Mouse (Mus musculus): ENCODE data around the gene Flii. TPM values are rescaled to one million over a fixed set of nuclear protein-coding genes. Genes with fewer than 3 reads are reported as not detected.

Gene Flii
- polyA plus RNA-seq, 1 experiment from 2014 or later = 27.8 TPM

GRCm38 (mm10) chr11:60715833-60716232 is 11.2 kb downstream of the Flii start:
- no peak overlapping the region for H3K27ac ChIP-seq (replicated peaks)
- no peak for ATAC-seq (ENCODE audit: insufficient read depth)
- H3K9ac ChIP-seq = no peak overlapping the region
- H3K4me3 ChIP-seq (replicated peaks) = no peak overlapping the region
- H3K36me3 ChIP-seq (replicated peaks) = peaks cover 96% of the 10 kb centered on the region
- H3K27me3 ChIP-seq = no peaks in the 10 kb centered on the region
- WGBS (ENCODE audit: insufficient replicate concordance) = 81% methylated on average over 5 of the region's 5 CpGs
- peaks cover 6% of the 10 kb centered on the region; the same call in 1 of the 2 replicates for H3K4me1 ChIP-seq (replicated peaks)
- H3K9me3 ChIP-seq (replicated peaks) = no peaks in the 10 kb centered on the region
- no peak overlapping the region for H3K4me2 ChIP-seq

GRCm38 (mm10) chr11:60712639-60713255 is 14.3 kb downstream of the Flii start:
- no peak overlapping the region for H3K4me2 ChIP-seq
- peaks cover 99% of the 10 kb centered on the region for H3K36me3 ChIP-seq (replicated peaks)
- H3K4me1 ChIP-seq (replicated peaks) = no peaks in the 10 kb centered on the region
- H3K4me3 ChIP-seq (replicated peaks) = no peak overlapping the region
- no peak for ATAC-seq (ENCODE audit: insufficient read depth)
- no peaks in the 10 kb centered on the region for H3K9me3 ChIP-seq (replicated peaks)
- WGBS (ENCODE audit: insufficient replicate concordance) = 83% methylated on average over 13 of the region's 13 CpGs
- H3K9ac ChIP-seq = no peak overlapping the region
- no peak overlapping the region for H3K27ac ChIP-seq (replicated peaks)
- no peaks in the 10 kb centered on the region for H3K27me3 ChIP-seq

- Histone ChIP-seq H3K4me2 (no peak overlapping the region), H3K4me3 (replicated peaks) (no peak overlapping the region), H3K9ac (no peak overlapping the region), H3K27ac (replicated peaks) (no peak overlapping the region), H3K36me3 (replicated peaks) (peaks cover 100% of the 10 kb centered on the region), H3K4me1 (replicated peaks) (no peaks in the 10 kb centered on the region), H3K9me3 (replicated peaks) (no peaks in the 10 kb centered on the region), H3K27me3 (no peaks in the 10 kb centered on the region)
- 88% methylated on average over 18 of the region's 18 CpGs for WGBS (ENCODE audit: insufficient replicate concordance)
- ATAC-seq (ENCODE audit: insufficient read depth) = no peak
Measured at GRCm38 (mm10) chr11:60712040-60712439, 15.0 kb downstream of the Flii start.

- Histone ChIP-seq H3K9me3 (replicated peaks) (no peaks in the 10 kb centered on the region), H3K36me3 (replicated peaks) (peaks cover 100% of the 10 kb centered on the region), H3K4me3 (replicated peaks) (no peak overlapping the region), H3K9ac (no peak overlapping the region), H3K27ac (replicated peaks) (no peak overlapping the region), H3K27me3 (no peaks in the 10 kb centered on the region), H3K4me1 (replicated peaks) (no peaks in the 10 kb centered on the region), H3K4me2 (no peak overlapping the region)
- no peak for ATAC-seq (ENCODE audit: insufficient read depth)
- WGBS (ENCODE audit: insufficient replicate concordance) = 86% methylated on average over 17 of the region's 17 CpGs
Measured at GRCm38 (mm10) chr11:60711218-60711617, 15.8 kb downstream of the Flii start.

GRCm38 (mm10) chr11:60709481-60710465 is 17.3 kb downstream of the Flii start:
- H3K4me1 ChIP-seq (replicated peaks) = no peaks in the 10 kb centered on the region
- no peak overlapping the region for H3K9ac ChIP-seq
- H3K27me3 ChIP-seq = no peaks in the 10 kb centered on the region
- WGBS (ENCODE audit: insufficient replicate concordance) = 86% methylated on average over 45 of the region's 45 CpGs
- no peak overlapping the region for H3K27ac ChIP-seq (replicated peaks)
- H3K36me3 ChIP-seq (replicated peaks) = peaks cover 94% of the 10 kb centered on the region
- ATAC-seq (ENCODE audit: insufficient read depth) = no peak
- no peak overlapping the region for H3K4me3 ChIP-seq (replicated peaks)
- no peak overlapping the region for H3K4me2 ChIP-seq
- no peaks in the 10 kb centered on the region for H3K9me3 ChIP-seq (replicated peaks)

- ATAC-seq (ENCODE audit: insufficient read depth) = no peak
- H3K36me3 ChIP-seq (replicated peaks) = peaks cover 89% of the 10 kb centered on the region
Measured at GRCm38 (mm10) chr11:60708631-60709030, 18.4 kb downstream of the Flii start.

GRCm38 (mm10) chr11:60707672-60708071 is 19.4 kb downstream of the Flii start:
- Histone ChIP-seq H3K4me2 (no peak overlapping the region), H3K4me3 (replicated peaks) (no peak overlapping the region), H3K4me1 (replicated peaks) (peaks cover 10% of the 10 kb centered on the region; the same call in 1 of the 2 replicates), H3K9me3 (replicated peaks) (no peaks in the 10 kb centered on the region), H3K36me3 (replicated peaks) (peaks cover 79% of the 10 kb centered on the region), H3K27ac (replicated peaks) (no peak overlapping the region), H3K27me3 (no peaks in the 10 kb centered on the region), H3K9ac (no peak overlapping the region)
- no peak for ATAC-seq (ENCODE audit: insufficient read depth)
- 56% methylated on average over 3 of the region's 3 CpGs for WGBS (ENCODE audit: insufficient replicate concordance)

More at GRCm38 (mm10) chr11:60708631-60709030, 18.4 kb downstream of the Flii start:
- 0 out of 2 replicates have a peak, but pooled peaks cover under 1% of the 10 kb centered on the region for H3K4me1 ChIP-seq (replicated peaks)
- no peaks in the 10 kb centered on the region for H3K9me3 ChIP-seq (replicated peaks)
- no peaks in the 10 kb centered on the region for H3K27me3 ChIP-seq
- H3K4me3 ChIP-seq (replicated peaks) = no peak overlapping the region
- no peak overlapping the region for H3K9ac ChIP-seq
- H3K4me2 ChIP-seq = no peak overlapping the region
- H3K27ac ChIP-seq (replicated peaks) = no peak overlapping the region
- 84% methylated on average over 10 of the region's 10 CpGs for whole genome bisulfite sequencing (ENCODE audit: insufficient replicate concordance)

GRCm38 (mm10) chr11:60706696-60707480 is 20.2 kb downstream of the Flii start:
- Histone ChIP-seq H3K9ac (no peak overlapping the region), H3K4me1 (replicated peaks) (peaks cover 16% of the 10 kb centered on the region), H3K36me3 (replicated peaks) (peaks cover 71% of the 10 kb centered on the region), H3K27ac (replicated peaks) (no peak overlapping the region), H3K27me3 (no peaks in the 10 kb centered on the region), H3K9me3 (replicated peaks) (no peaks in the 10 kb centered on the region), H3K4me2 (no peak overlapping the region), H3K4me3 (replicated peaks) (no peak overlapping the region)
- WGBS (ENCODE audit: insufficient replicate concordance) = 83% methylated on average over 14 of the region's 14 CpGs
- no peak for ATAC-seq (ENCODE audit: insufficient read depth)

GRCm38 (mm10) chr11:60706076-60706475 is 21.0 kb downstream of the Flii start:
- Histone ChIP-seq H3K9ac (no peak overlapping the region), H3K27ac (replicated peaks) (no peak overlapping the region), H3K36me3 (replicated peaks) (peaks cover 63% of the 10 kb centered on the region), H3K27me3 (no peaks in the 10 kb centered on the region), H3K4me3 (replicated peaks) (no peak overlapping the region), H3K4me2 (no peak overlapping the region), H3K4me1 (replicated peaks) (peaks cover 23% of the 10 kb centered on the region), H3K9me3 (replicated peaks) (no peaks in the 10 kb centered on the region)
- WGBS (ENCODE audit: insufficient replicate concordance) = 82% methylated on average over 7 of the region's 7 CpGs
- no peak for ATAC-seq (ENCODE audit: insufficient read depth)

- 81% methylated on average over 3 of the region's 3 CpGs for WGBS (ENCODE audit: insufficient replicate concordance)
- peaks cover 32% of the 10 kb centered on the region for H3K4me1 ChIP-seq (replicated peaks)
- H3K9me3 ChIP-seq (replicated peaks) = no peaks in the 10 kb centered on the region
- no peaks in the 10 kb centered on the region for H3K27me3 ChIP-seq
- H3K27ac ChIP-seq (replicated peaks) = no peak overlapping the region
- H3K36me3 ChIP-seq (replicated peaks) = peaks cover 55% of the 10 kb centered on the region
- no peak overlapping the region for H3K4me3 ChIP-seq (replicated peaks)
- no peak for ATAC-seq (ENCODE audit: insufficient read depth)
- H3K9ac ChIP-seq = no peak overlapping the region
- H3K4me2 ChIP-seq = no peak overlapping the region
Measured at GRCm38 (mm10) chr11:60705255-60705654, 21.8 kb downstream of the Flii start.
